Mouse (Mus musculus): ENCODE measurements at regions not wholly inside any gene's neighbourhood (a gene's known extent, or its start where the extent isn't known, plus 50 kb on each side); places are given as distances from the start of the nearest gene placed in this dataset.

GRCm38 (mm10) chr16:76200268-76200667 lies 173.4 kb downstream of the Nrip1 start:
- TF ChIP-seq CTCF (IDR thresholded peaks at IDR 0.05; ENCODE audit: borderline replicate concordance, control insufficient read depth, extremely low read depth, insufficient read depth, low read length, poor library complexity) (no peak), POLR2A (IDR thresholded peaks at IDR 0.05; ENCODE audit: control insufficient read depth, extremely low read depth, insufficient read depth, low read length, poor library complexity) (no peak)

Data from thymus, adult 2 months (tissue).